Mouse (Mus musculus): ENCODE measurements around the gene Smc6.

DNA sequence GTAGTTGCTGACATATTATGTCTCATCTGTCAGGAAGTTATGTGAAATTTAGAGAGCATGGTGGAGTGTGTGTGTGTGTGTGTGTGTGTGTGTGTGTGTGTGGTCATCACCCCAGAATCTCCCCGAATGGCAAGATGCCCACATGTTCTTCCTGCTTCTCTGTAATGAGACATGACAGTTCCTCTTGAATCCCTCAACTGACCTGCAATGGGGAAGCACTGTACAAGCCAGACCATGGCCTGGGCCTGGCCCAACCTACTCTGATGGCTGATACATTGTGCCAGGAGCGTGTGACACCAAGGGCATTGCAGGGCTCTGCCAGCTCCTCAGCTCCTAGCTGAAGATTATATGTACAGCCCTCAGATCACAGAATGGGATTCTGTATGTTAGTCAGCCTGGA lies 72.6 kb downstream of the Smc6 start:
- TF ChIP-seq HCFC1 (IDR thresholded peaks at IDR 0.05; ENCODE audit: low read depth, low read length) (no peak), CTCF (conservative IDR thresholded peaks at IDR 0.05 in 1 of 2, IDR thresholded peaks at IDR 0.05 in 1 of 2; ENCODE audit: low read depth in 2 of 2, low read length in 2 of 2) (no peak), TBP (conservative IDR thresholded peaks at IDR 0.05; ENCODE audit: low read depth, low read length) (no peak), POLR2A (IDR thresholded peaks at IDR 0.05; ENCODE audit: low read depth, low read length) (no peak)
